Mouse (Mus musculus): ENCODE measurements at regions not wholly inside any gene's neighbourhood (a gene's known extent, or its start where the extent isn't known, plus 50 kb on each side); places are given as distances from the start of the nearest gene placed in this dataset.
A peak's percentile ranks its signal among the peaks of the same experiment; 100 is the strongest.

- Histone ChIP-seq H3K9me3 (ENCODE audit: low read length) (no peaks in the 10 kb centered on the region), H3K4me2 (ENCODE audit: low read depth, low read length) (no peak overlapping the region), H3K36me3 (ENCODE audit: insufficient read depth, low read length) (no peaks in the 10 kb centered on the region), H3K27me3 (ENCODE audit: insufficient read depth, low read length) (no peaks in the 10 kb centered on the region), H3K27ac (no peak overlapping the region; the same call in 1 of the 2 replicates), H3K4me3 (ENCODE audit: low read length) (no peak overlapping the region), H3K9ac (replicated peaks; ENCODE audit: low read length) (no peak overlapping the region), H3K4me1 (ENCODE audit: insufficient read depth, low read length) (no peaks in the 10 kb centered on the region)
- ATAC-seq (no peak), DNase-seq (ENCODE audit: low spot score) (no peak)
- no peak for TF ChIP-seq CTCF (IDR thresholded peaks at IDR 0.05; ENCODE audit: low read depth)
- WGBS, result 53% methylated on average over 5 of the region's 5 CpGs
These were observed 598.9 kb upstream of the Arpp21 start for GRCm38 (mm10) chr9:112834441-112835245.

DNA sequence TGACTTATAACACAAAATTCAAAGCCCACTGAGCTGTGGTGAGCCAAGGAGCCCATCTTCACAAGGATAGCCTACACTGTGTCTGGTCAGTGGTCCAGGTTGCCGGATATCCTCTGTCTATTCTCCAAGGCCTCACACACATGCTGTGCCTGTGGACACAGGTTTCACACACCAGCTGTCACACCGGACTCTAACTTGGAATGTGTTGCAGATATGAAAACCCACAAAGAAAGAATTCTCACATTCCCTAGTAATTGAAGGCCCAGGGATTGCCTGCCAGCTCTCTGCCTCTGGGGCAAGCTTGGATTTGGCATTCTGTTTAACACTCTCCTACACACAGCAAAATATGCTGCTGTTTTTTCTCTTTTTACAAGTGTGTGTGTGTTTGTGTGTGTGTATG, 595.4 kb upstream of the Arpp21 start:
- Histone ChIP-seq H3K36me3 (ENCODE audit: insufficient read depth, low read length) (no peaks in the 10 kb centered on the region), H3K4me3 (ENCODE audit: low read length) (no peak overlapping the region), H3K4me2 (ENCODE audit: low read depth, low read length) (no peak overlapping the region), H3K4me1 (ENCODE audit: insufficient read depth, low read length) (no peaks in the 10 kb centered on the region), H3K9ac (replicated peaks; ENCODE audit: low read length) (no peak overlapping the region), H3K9me3 (ENCODE audit: low read length) (no peaks in the 10 kb centered on the region), H3K27ac (no peak overlapping the region), H3K27me3 (ENCODE audit: insufficient read depth, low read length) (no peaks in the 10 kb centered on the region)
- DNase-seq (ENCODE audit: low spot score) (no peak), ATAC-seq (no peak)
- no peak for TF ChIP-seq CTCF (IDR thresholded peaks at IDR 0.05; ENCODE audit: low read depth)
- 57% methylated on average over 2 of the region's 2 CpGs for WGBS

- ATAC-seq (no peak), DNase-seq (ENCODE audit: low spot score) (no peak)
- Histone ChIP-seq H3K9ac (replicated peaks; ENCODE audit: low read length) (no peak overlapping the region), H3K27ac (no peak overlapping the region), H3K4me2 (ENCODE audit: low read depth, low read length) (no peak overlapping the region), H3K36me3 (ENCODE audit: insufficient read depth, low read length) (no peaks in the 10 kb centered on the region), H3K4me1 (ENCODE audit: insufficient read depth, low read length) (no peaks in the 10 kb centered on the region), H3K4me3 (ENCODE audit: low read length) (no peak overlapping the region), H3K27me3 (ENCODE audit: insufficient read depth, low read length) (no peaks in the 10 kb centered on the region), H3K9me3 (ENCODE audit: low read length) (no peaks in the 10 kb centered on the region)
- no peak for TF ChIP-seq CTCF (IDR thresholded peaks at IDR 0.05; ENCODE audit: low read depth)
- 82% methylated on average over 4 of the region's 4 CpGs for WGBS
These were observed 592.9 kb upstream of the Arpp21 start for GRCm38 (mm10) chr9:112828602-112829001.

- H3K36me3 ChIP-seq (ENCODE audit: insufficient read depth, low read length), result no peaks in the 10 kb centered on the region
- no peaks in the 10 kb centered on the region for H3K4me1 ChIP-seq (ENCODE audit: insufficient read depth, low read length)
- no peak overlapping the region for H3K9ac ChIP-seq (replicated peaks; ENCODE audit: low read length)
- no peak overlapping the region for H3K4me2 ChIP-seq (ENCODE audit: low read depth, low read length)
- 33% methylated on average over 5 of the region's 5 CpGs for WGBS
- H3K4me3 ChIP-seq (ENCODE audit: low read length), result no peak overlapping the region
- no peak for TF ChIP-seq CTCF (IDR thresholded peaks at IDR 0.05; ENCODE audit: low read depth)
- no peak overlapping the region for H3K27ac ChIP-seq
- ATAC-seq (no peak), DNase-seq (ENCODE audit: low spot score) (peak; percentile 36)
- H3K9me3 ChIP-seq (ENCODE audit: low read length), result no peaks in the 10 kb centered on the region
- H3K27me3 ChIP-seq (ENCODE audit: insufficient read depth, low read length), result no peaks in the 10 kb centered on the region
These were observed 590.9 kb upstream of the Arpp21 start for GRCm38 (mm10) chr9:112826592-112826991.

- WGBS, result 72% methylated on average over 1 of the region's 1 CpGs
- TF ChIP-seq CTCF (IDR thresholded peaks at IDR 0.05; ENCODE audit: low read depth), result no peak
These were observed 586.2 kb upstream of the Arpp21 start for GRCm38 (mm10) chr9:112821940-112822339.

DNA sequence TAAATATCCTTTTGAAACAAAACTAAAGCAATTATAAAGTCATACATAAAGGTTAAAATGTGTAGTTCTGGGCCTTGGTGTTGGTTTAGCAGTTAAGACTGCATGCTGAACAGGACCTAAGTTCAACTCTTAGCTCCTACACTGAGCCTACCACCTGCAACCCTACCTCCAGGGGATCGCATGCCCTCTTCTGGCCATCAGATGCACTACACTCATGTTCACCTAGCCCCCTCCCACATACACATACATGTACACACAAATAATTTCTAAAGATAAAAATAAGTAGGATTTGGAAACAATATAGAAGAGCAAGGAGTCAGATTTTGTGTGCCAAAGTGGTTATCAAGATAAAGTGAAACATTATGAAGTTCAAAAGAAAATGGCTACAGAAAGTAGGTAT, 576.2 kb upstream of the Arpp21 start:
- Histone ChIP-seq H3K4me1 (ENCODE audit: insufficient read depth, low read length) (no peaks in the 10 kb centered on the region), H3K27ac (no peak overlapping the region), H3K4me3 (ENCODE audit: low read length) (no peak overlapping the region), H3K36me3 (ENCODE audit: insufficient read depth, low read length) (no peaks in the 10 kb centered on the region), H3K27me3 (ENCODE audit: insufficient read depth, low read length) (no peaks in the 10 kb centered on the region), H3K9me3 (ENCODE audit: low read length) (no peaks in the 10 kb centered on the region), H3K9ac (replicated peaks; ENCODE audit: low read length) (no peak overlapping the region), H3K4me2 (ENCODE audit: low read depth, low read length) (no peak overlapping the region)
- DNase-seq (ENCODE audit: low spot score) (no peak), ATAC-seq (no peak)
- 28% methylated on average over 1 of the region's 1 CpGs for WGBS
- TF ChIP-seq CTCF (IDR thresholded peaks at IDR 0.05; ENCODE audit: low read depth), result peak; percentile 50

More at GRCm38 (mm10) chr9:112821940-112822339, 586.2 kb upstream of the Arpp21 start:
- DNase-seq (ENCODE audit: low spot score), result no peak
- Histone ChIP-seq H3K27me3 (ENCODE audit: insufficient read depth, low read length) (no peaks in the 10 kb centered on the region), H3K9ac (replicated peaks; ENCODE audit: low read length) (no peak overlapping the region), H3K36me3 (ENCODE audit: insufficient read depth, low read length) (no peaks in the 10 kb centered on the region), H3K9me3 (ENCODE audit: low read length) (no peaks in the 10 kb centered on the region), H3K4me3 (ENCODE audit: low read length) (no peak overlapping the region), H3K4me2 (ENCODE audit: low read depth, low read length) (no peak overlapping the region), H3K4me1 (ENCODE audit: insufficient read depth, low read length) (no peaks in the 10 kb centered on the region), H3K27ac (no peak overlapping the region)
- no peak for ATAC-seq

- Histone ChIP-seq H3K27ac (no peak overlapping the region), H3K36me3 (ENCODE audit: insufficient read depth, low read length) (no peaks in the 10 kb centered on the region), H3K9ac (replicated peaks; ENCODE audit: low read length) (no peak overlapping the region), H3K4me3 (ENCODE audit: low read length) (no peak overlapping the region), H3K4me2 (ENCODE audit: low read depth, low read length) (no peak overlapping the region), H3K4me1 (ENCODE audit: insufficient read depth, low read length) (no peaks in the 10 kb centered on the region), H3K9me3 (ENCODE audit: low read length) (no peaks in the 10 kb centered on the region), H3K27me3 (ENCODE audit: insufficient read depth, low read length) (no peaks in the 10 kb centered on the region)
- no peak for ATAC-seq
- WGBS, result 23% methylated on average over 2 of the region's 2 CpGs
- DNase-seq (ENCODE audit: low spot score), result peak; percentile 9
- TF ChIP-seq CTCF (IDR thresholded peaks at IDR 0.05; ENCODE audit: low read depth), result no peak
These were observed 564.0 kb upstream of the Arpp21 start for GRCm38 (mm10) chr9:112799583-112800220.
